Mouse (Mus musculus) liver, embryonic 13.5 days (tissue): Measurements from ENCODE around the gene Skp2. TPM values are rescaled to one million over a fixed set of nuclear protein-coding genes. Genes with fewer than 3 reads are reported as not detected.
A peak's percentile ranks its signal among the peaks of the same experiment; 100 is the strongest.

Source experiments
- ATAC-seq: fragments of 200-750 bp; cut with Nextera tagmentation; 2 replicates; pipeline ENCODE4 v1.8.0; 2017; ENCODE audit warnings: low read depth, mild to moderate bottlenecking, moderate number of reproducible peaks, moderate library complexity
- DNase-seq: peaks from one replicate; pipeline ENCODE4 v3.0.0; 2022
- H3K27ac ChIP-seq: fragments of 300-500 bp; sonication (generic); 2 replicates; pipeline ENCODE4 v1.5.1; 2015; ENCODE audit warnings: moderate library complexity, mild to moderate bottlenecking, inconsistent platforms
- H3K27me3 ChIP-seq: fragments of 300-500 bp; sonication (generic); 2 replicates; pipeline ENCODE4 v1.6.1; 2015; ENCODE audit warnings: mild to moderate bottlenecking, inconsistent platforms
- H3K36me3 ChIP-seq: fragments of 300-500 bp; sonication (generic); 2 replicates; pipeline ENCODE4 v1.6.1; 2015; ENCODE audit warnings: mild to moderate bottlenecking, inconsistent platforms
- H3K4me1 ChIP-seq: fragments of 300-500 bp; sonication (generic); replicated peaks from 2 replicates; pipeline ENCODE4 v1.6.1; 2015; ENCODE audit warnings: inconsistent platforms
- H3K4me2 ChIP-seq: fragments of 300-500 bp; sonication (generic); 2 replicates; pipeline ENCODE4 v1.6.1; 2015; ENCODE audit warnings: inconsistent platforms, mild to moderate bottlenecking, moderate library complexity
- H3K4me3 ChIP-seq: fragments of 300-500 bp; sonication (generic); replicated peaks from 2 replicates; pipeline ENCODE4 v1.5.1; 2015; ENCODE audit warnings: mild to moderate bottlenecking, inconsistent platforms
- H3K9ac ChIP-seq: fragments of 300-500 bp; sonication (generic); 2 replicates; pipeline ENCODE4 v1.6.1; 2015; ENCODE audit warnings: mild to moderate bottlenecking, inconsistent platforms
- H3K9me3 ChIP-seq: fragments of 300-500 bp; sonication (generic); replicated peaks from 2 replicates; pipeline ENCODE4 v1.6.1; 2016; ENCODE audit warnings: inconsistent platforms
- WGBS: fragments of 180-500 bp; shearing (Covaris S2); methylation state at CpG from one replicate; pipeline ENCODE4 v1.1.7; 2015; ENCODE audit not compliant: insufficient replicate concordance; 5-methylcytosine and 5-hydroxymethylcytosine counted together
- polyA plus RNA-seq: library from polyadenylated mRNA; unstranded; fragments of >200 nt; fragmentation: Nextera tagmentation; extraction: Ambion mirVana; gene quantifications from 2 replicates; pipeline ENCODE4 v1.2.1, GENCODE M21; 2015

Gene Skp2
- polyA plus RNA-seq, 1 experiment from 2014 or later = 26.8 TPM

GRCm38 (mm10) chr15:9073684-9074083 is 81.5 kb downstream of the Skp2 start:
- Histone ChIP-seq H3K9ac (peak overlapping the region; percentile 100), H3K9me3 (no peaks in the 10 kb centered on the region), H3K4me1 (peaks cover 63% of the 10 kb centered on the region), H3K27me3 (no peaks in the 10 kb centered on the region), H3K4me2 (peak overlapping the region; percentile 81), H3K36me3 (peaks cover 22% of the 10 kb centered on the region), H3K27ac (peak overlapping the region; percentile 100), H3K4me3 (peak overlapping the region; percentile 99)
- 28% methylated on average over 5 of the region's 5 CpGs for WGBS
- ATAC-seq = no peak
- DNase-seq = no peak

- peaks cover 22% of the 10 kb centered on the region for H3K36me3 ChIP-seq
- no peak for ATAC-seq
- H3K4me2 ChIP-seq = peak overlapping the region; percentile 81
- DNase-seq = no peak
- H3K9ac ChIP-seq = peak overlapping the region; percentile 100
- no peaks in the 10 kb centered on the region for H3K9me3 ChIP-seq
- H3K27me3 ChIP-seq = no peaks in the 10 kb centered on the region
- H3K4me1 ChIP-seq = peaks cover 57% of the 10 kb centered on the region
- H3K27ac ChIP-seq = peak overlapping the region; percentile 100
- WGBS = 8% methylated on average over 12 of the region's 12 CpGs
- H3K4me3 ChIP-seq = peak overlapping the region; percentile 99
These were observed 82.1 kb downstream of the Skp2 start for GRCm38 (mm10) chr15:9073067-9073608.

GRCm38 (mm10) chr15:9072630-9073029 is 82.6 kb downstream of the Skp2 start:
- Histone ChIP-seq H3K36me3 (peaks cover 22% of the 10 kb centered on the region), H3K4me2 (peak overlapping the region; percentile 81), H3K9me3 (no peaks in the 10 kb centered on the region), H3K9ac (peak overlapping the region; percentile 100), H3K4me3 (peak overlapping the region; percentile 99), H3K27me3 (no peaks in the 10 kb centered on the region), H3K4me1 (peaks cover 53% of the 10 kb centered on the region), H3K27ac (peak overlapping the region; percentile 100)
- WGBS = 2% methylated on average over 5 of the region's 5 CpGs
- ATAC-seq (no peak), DNase-seq (no peak)

- Histone ChIP-seq H3K9ac (peak overlapping the region; percentile 100), H3K27ac (peak overlapping the region; percentile 100), H3K4me1 (peaks cover 51% of the 10 kb centered on the region), H3K4me2 (peak overlapping the region; percentile 81), H3K36me3 (peaks cover 17% of the 10 kb centered on the region), H3K9me3 (no peaks in the 10 kb centered on the region), H3K27me3 (no peaks in the 10 kb centered on the region), H3K4me3 (peak overlapping the region; percentile 99)
- DNase-seq (peak; percentile 54), ATAC-seq (no peak)
- under 1% methylated on average over 57 of the region's 66 CpGs for WGBS
These were observed 83.4 kb downstream of the Skp2 start for GRCm38 (mm10) chr15:9071556-9072544.

- H3K4me3 ChIP-seq = peak within 1 kb of the TSS; percentile 99
- H3K36me3 ChIP-seq = peaks cover 10% of the 10 kb centered on the region
- H3K4me1 ChIP-seq = peaks cover 43% of the 10 kb centered on the region
- under 1% methylated on average over 42 of the region's 54 CpGs for whole genome bisulfite sequencing
- no peaks in the 10 kb centered on the region for H3K27me3 ChIP-seq
- peak within 1 kb of the TSS; percentile 100 for H3K27ac ChIP-seq
- H3K9ac ChIP-seq = peak within 1 kb of the TSS; percentile 100
- ATAC-seq = peak; percentile 90
- H3K9me3 ChIP-seq = no peaks in the 10 kb centered on the region
- peak; percentile 99 for DNase-seq
- peak within 1 kb of the TSS; percentile 81 for H3K4me2 ChIP-seq
These were observed 84.2 kb downstream of the Skp2 start, which contains the start of gene Nadk2 for GRCm38 (mm10) chr15:9070912-9071555. TSS of gene Nadk2 (plus strand) at chr15:9071260.

GRCm38 (mm10) chr15:9070353-9070752 is 84.9 kb downstream of the Skp2 start:
- Histone ChIP-seq H3K9me3 (no peaks in the 10 kb centered on the region), H3K4me3 (peak overlapping the region; percentile 99), H3K9ac (peak overlapping the region; percentile 88), H3K4me1 (peaks cover 36% of the 10 kb centered on the region), H3K27ac (peak overlapping the region; percentile 96), H3K27me3 (no peaks in the 10 kb centered on the region), H3K36me3 (peaks cover 3% of the 10 kb centered on the region; the same call in 1 of the 2 replicates), H3K4me2 (peak overlapping the region; percentile 80)
- DNase-seq (no peak), ATAC-seq (peak; percentile 10)
- 0% methylated on average over 3 of the region's 3 CpGs for WGBS

- Histone ChIP-seq H3K9me3 (no peaks in the 10 kb centered on the region), H3K4me1 (peaks cover 23% of the 10 kb centered on the region), H3K36me3 (no peaks in the 10 kb centered on the region), H3K27me3 (no peaks in the 10 kb centered on the region), H3K9ac (peak overlapping the region; percentile 43; the same call in 1 of the 2 replicates), H3K4me3 (no peak overlapping the region), H3K4me2 (peak overlapping the region; percentile 44), H3K27ac (peak overlapping the region; percentile 65)
- 67% methylated on average over 4 of the region's 4 CpGs for WGBS
- ATAC-seq (no peak), DNase-seq (no peak)
These were observed 86.3 kb downstream of the Skp2 start for GRCm38 (mm10) chr15:9068881-9069280.

Other genes starting within 250 kb of the Skp2 start
- 0.28 and 0.29 TPM in 2 replicates for gene Ranbp3l, start 187.5 kb downstream of the Skp2 start, polyA plus RNA-seq
- 103 and 120 TPM in 2 replicates for gene Nadk2, start 84.2 kb downstream of the Skp2 start, polyA plus RNA-seq
- 2.0 and 2.2 TPM in 2 replicates for gene Lmbrd2, start 14.9 kb downstream of the Skp2 start, polyA plus RNA-seq
- gene Ugt3a1, start 121.5 kb upstream of the Skp2 start, polyA plus RNA-seq = 0.48 and 0.65 TPM in 2 replicates
- 0.47 and 0.54 TPM in 2 replicates for gene Ugt3a2, start 180.1 kb upstream of the Skp2 start, polyA plus RNA-seq